Mouse (Mus musculus) midbrain, postnatal 0 days (tissue): ENCODE results near the gene Shroom2. TPM values are rescaled to one million over a fixed set of nuclear protein-coding genes. Genes with fewer than 3 reads are reported as not detected.

Source experiments
- ATAC-seq: fragments of 200-750 bp; cut with Nextera tagmentation; 2 replicates; pipeline ENCODE4 v1.8.0; 2017; ENCODE audit warnings: moderate number of reproducible peaks, mild to moderate bottlenecking, moderate TSS enrichment, moderate library complexity; ENCODE audit not compliant: low FRiP score
- DNase-seq: peaks from one replicate; pipeline ENCODE4 v3.0.0-alpha.2; 2015; ENCODE audit warnings: low spot score
- H3K27ac ChIP-seq: fragments of 300-500 bp; sonication (generic); 2 replicates; pipeline ENCODE4 v1.5.1; 2014; ENCODE audit warnings: low read depth, mild to moderate bottlenecking, low read length, mixed read lengths
- H3K27me3 ChIP-seq: fragments of 300-500 bp; sonication (generic); 2 replicates; pipeline ENCODE4 v1.6.1; 2014; ENCODE audit warnings: low read length, control low read depth, mixed read lengths; ENCODE audit not compliant: insufficient read depth
- H3K36me3 ChIP-seq: fragments of 300-500 bp; sonication (generic); 2 replicates; pipeline ENCODE4 v1.6.1; 2014; ENCODE audit warnings: low read length, control low read depth, mixed read lengths; ENCODE audit not compliant: insufficient read depth
- H3K4me1 ChIP-seq: fragments of 300-500 bp; sonication (generic); 2 replicates; pipeline ENCODE4 v1.6.1; 2014; ENCODE audit warnings: mild to moderate bottlenecking, control low read depth, antibody characterized with exemption, low read length, mixed read lengths; ENCODE audit not compliant: insufficient read depth
- H3K4me2 ChIP-seq: fragments of 300-500 bp; sonication (generic); 2 replicates; pipeline ENCODE4 v1.6.1; 2014; ENCODE audit warnings: low read depth, mild to moderate bottlenecking, low read length, mixed read lengths; ENCODE audit not compliant: poor library complexity, severe bottlenecking
- H3K4me3 ChIP-seq: fragments of 300-500 bp; sonication (generic); 2 replicates; pipeline ENCODE4 v1.5.1; 2014; ENCODE audit warnings: low read depth, mild to moderate bottlenecking, low read length, moderate library complexity
- H3K9ac ChIP-seq: fragments of 300-500 bp; sonication (generic); replicated peaks from 2 replicates; pipeline ENCODE4 v1.6.1; 2014; ENCODE audit warnings: mild to moderate bottlenecking, low read length, moderate library complexity, mixed read lengths; ENCODE audit not compliant: poor library complexity, severe bottlenecking
- H3K9me3 ChIP-seq: fragments of 300-500 bp; sonication (generic); 2 replicates; pipeline ENCODE4 v1.6.1; 2016; ENCODE audit warnings: low read length, control low read depth
- CTCF ChIP-seq: IDR thresholded peaks from 2 replicates; pipeline ENCODE4 v1.5.1; 2016; ENCODE audit warnings: antibody characterized with exemption, mild to moderate bottlenecking
- WGBS: fragments of 180-500 bp; shearing (Covaris S2); extraction: QIAGEN DNeasy Blood & Tissue Kit; methylation state at CpG from one replicate; pipeline ENCODE4 v1.1.7; 2014; 5-methylcytosine and 5-hydroxymethylcytosine counted together
- polyA plus RNA-seq: library from polyadenylated mRNA; unstranded; fragments of >200 nt; fragmentation: Nextera tagmentation; extraction: Ambion mirVana; gene quantifications from 2 replicates; pipeline ENCODE4 v1.2.1, GENCODE M21; 2015
- total RNA-seq: library from RNA; depleted of rRNA; stranded (reverse); fragments of >200 nt; gene quantifications from 2 replicates; pipeline ENCODE4 v1.2.3, GENCODE M21; 2014

The Shroom2 gene
- total and polyA plus RNA-seq, 2 experiments from 2014 or later, result 143 to 336 TPM

GRCm38 (mm10) chrX:152755819-152756218, 13.4 kb downstream of the Shroom2 start:
- WGBS, result 93% methylated on average over 1 of the region's 1 CpGs
- H3K4me3 ChIP-seq, result no peak overlapping the region
- no peak overlapping the region for H3K27ac ChIP-seq
- H3K4me2 ChIP-seq, result no peak overlapping the region
- ATAC-seq (no peak), DNase-seq (no peak)
- no peaks in the 10 kb centered on the region for H3K4me1 ChIP-seq
- H3K9ac ChIP-seq, result no peak overlapping the region
- H3K27me3 ChIP-seq, result no peaks in the 10 kb centered on the region
- TF ChIP-seq CTCF, result no peak
- H3K9me3 ChIP-seq, result no peaks in the 10 kb centered on the region
- no peaks in the 10 kb centered on the region for H3K36me3 ChIP-seq

GRCm38 (mm10) chrX:152745925-152746324, 23.3 kb downstream of the Shroom2 start:
- no peak overlapping the region for H3K27ac ChIP-seq
- TF ChIP-seq CTCF, result no peak
- ATAC-seq (no peak), DNase-seq (no peak)
- no peak overlapping the region for H3K9ac ChIP-seq
- no peaks in the 10 kb centered on the region for H3K4me1 ChIP-seq
- H3K4me2 ChIP-seq, result no peak overlapping the region
- H3K36me3 ChIP-seq, result no peaks in the 10 kb centered on the region
- WGBS, result 58% methylated on average over 2 of the region's 2 CpGs
- no peaks in the 10 kb centered on the region for H3K9me3 ChIP-seq
- H3K27me3 ChIP-seq, result no peaks in the 10 kb centered on the region
- H3K4me3 ChIP-seq, result no peak overlapping the region

GRCm38 (mm10) chrX:152743642-152744041, 25.6 kb downstream of the Shroom2 start:
- no peak overlapping the region for H3K9ac ChIP-seq
- DNase-seq (no peak), ATAC-seq (no peak)
- no peaks in the 10 kb centered on the region for H3K9me3 ChIP-seq
- H3K36me3 ChIP-seq, result no peaks in the 10 kb centered on the region
- H3K4me2 ChIP-seq, result no peak overlapping the region
- no peak overlapping the region for H3K4me3 ChIP-seq
- no peak overlapping the region for H3K27ac ChIP-seq
- H3K4me1 ChIP-seq, result no peaks in the 10 kb centered on the region
- no peaks in the 10 kb centered on the region for H3K27me3 ChIP-seq
- TF ChIP-seq CTCF, result no peak

GRCm38 (mm10) chrX:152738759-152739368, 30.4 kb downstream of the Shroom2 start:
- Histone ChIP-seq H3K9ac (no peak overlapping the region), H3K4me2 (no peak overlapping the region), H3K4me3 (no peak overlapping the region), H3K4me1 (no peaks in the 10 kb centered on the region), H3K27ac (no peak overlapping the region), H3K9me3 (no peaks in the 10 kb centered on the region), H3K27me3 (no peaks in the 10 kb centered on the region), H3K36me3 (no peaks in the 10 kb centered on the region)
- no peak for TF ChIP-seq CTCF
- 79% methylated on average over 4 of the region's 4 CpGs for WGBS
- ATAC-seq (no peak), DNase-seq (no peak)

- H3K27me3 ChIP-seq, result no peaks in the 10 kb centered on the region
- H3K4me2 ChIP-seq, result no peak overlapping the region
- DNase-seq (no peak), ATAC-seq (no peak)
- no peak for TF ChIP-seq CTCF
- no peaks in the 10 kb centered on the region for H3K36me3 ChIP-seq
- no peak overlapping the region for H3K27ac ChIP-seq
- no peak overlapping the region for H3K9ac ChIP-seq
- H3K9me3 ChIP-seq, result no peaks in the 10 kb centered on the region
- H3K4me3 ChIP-seq, result no peak overlapping the region
- WGBS, result 80% methylated on average over 2 of the region's 2 CpGs
- H3K4me1 ChIP-seq, result no peaks in the 10 kb centered on the region
Observed at GRCm38 (mm10) chrX:152738191-152738590, 31.1 kb downstream of the Shroom2 start.

GRCm38 (mm10) chrX:152735283-152735682, 34.0 kb downstream of the Shroom2 start:
- Histone ChIP-seq H3K27ac (no peak overlapping the region), H3K9me3 (no peaks in the 10 kb centered on the region), H3K4me1 (no peaks in the 10 kb centered on the region), H3K4me2 (no peak overlapping the region), H3K36me3 (no peaks in the 10 kb centered on the region), H3K27me3 (peaks cover 5% of the 10 kb centered on the region; the same call in 1 of the 2 replicates), H3K9ac (no peak overlapping the region), H3K4me3 (no peak overlapping the region)
- TF ChIP-seq CTCF, result no peak
- ATAC-seq (no peak), DNase-seq (no peak)
